In genomic region chr6:85250811-85251241, GRCm38 (mm10) we compare ENCODE assay signal across 10 mouse cellular contexts.
DNase-seq lines count a peak whose midpoint lies in the region; ATAC-seq lines count a peak whose summit lies in the region.
"Had no signal": no experiment of that assay in that cellular context is flagged by ENCODE, and none has a peak within 500 bp of the region (broad histone marks: within the 10 kb centered on the region; RNA-seq: fewer than 3 reads in every experiment).

No protein-coding gene starts in this region.

- DNase-seq in cerebellum, postnatal 14 days: no peak
- peak; percentile 27 for DNase-seq in ovary, postnatal 36 days (ENCODE audit: low spot score)
- no peak for DNase-seq in ovary, postnatal 10 days (ENCODE audit: low spot score)
- DNase-seq in heart, postnatal 10 days: peak; percentile 41 to 55
- no peak for DNase-seq in thymus, postnatal 4 days
- no peak for DNase-seq in natural killer cell, adult 2 months (ENCODE audit: low spot score in 2 of 2)

- peak; percentile 49; the same call in 1 of the 2 replicates for ATAC-seq in cerebellum, adult (ENCODE audit: insufficient number of reproducible peaks, low FRiP score, low TSS enrichment)
- no peak for ATAC-seq in CD4-positive, CD25-positive, alpha-beta regulatory T cell, adult 4 months
- ATAC-seq: intestine, postnatal 0 days; lung, postnatal 0 days had no signal

- intact Hi-C loops in heart, postnatal 10 days (cut with DNase I): no loop called here

Comparison
In these comparisons a context has a peak if more than half of its experiments do, and no peak if none do; other contexts are left out.
1. DNase-seq: peak in ovary, postnatal 36 days (single experiment) and heart, postnatal 10 days (2 of 2); none in cerebellum, postnatal 14 days (0 of 2), ovary, postnatal 10 days (single experiment), thymus, postnatal 4 days (single experiment) and natural killer cell, adult 2 months (0 of 2).